Mouse (Mus musculus): ENCODE results near the gene Slc7a5.

Gene Slc7a5

DNA sequence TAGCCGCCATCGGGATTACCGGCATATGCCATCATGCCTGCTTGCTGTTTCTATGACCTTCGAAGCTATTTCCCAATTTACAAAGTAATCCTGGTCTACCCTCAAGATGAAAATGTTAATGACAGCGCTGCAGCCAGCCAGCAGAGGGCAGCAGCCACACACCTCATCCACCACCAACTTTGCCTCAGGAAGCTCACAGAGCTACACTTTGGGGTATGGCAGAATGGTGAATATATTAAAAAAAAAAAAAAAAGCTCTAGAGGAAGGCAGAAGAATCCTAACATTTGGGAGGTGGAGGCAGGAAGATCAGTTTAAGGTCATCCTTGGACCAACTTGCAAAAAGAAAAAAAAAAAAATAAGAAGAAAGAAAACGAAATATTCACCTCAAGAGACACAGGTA is 57.5 kb downstream of the Slc7a5 start:
- peak; percentile 67 for DNase-seq (ENCODE audit: low spot score)

GRCm38 (mm10) chr8:121849303-121849702 is 58.2 kb downstream of the Slc7a5 start:
- DNase-seq (ENCODE audit: low spot score): no peak

DNA sequence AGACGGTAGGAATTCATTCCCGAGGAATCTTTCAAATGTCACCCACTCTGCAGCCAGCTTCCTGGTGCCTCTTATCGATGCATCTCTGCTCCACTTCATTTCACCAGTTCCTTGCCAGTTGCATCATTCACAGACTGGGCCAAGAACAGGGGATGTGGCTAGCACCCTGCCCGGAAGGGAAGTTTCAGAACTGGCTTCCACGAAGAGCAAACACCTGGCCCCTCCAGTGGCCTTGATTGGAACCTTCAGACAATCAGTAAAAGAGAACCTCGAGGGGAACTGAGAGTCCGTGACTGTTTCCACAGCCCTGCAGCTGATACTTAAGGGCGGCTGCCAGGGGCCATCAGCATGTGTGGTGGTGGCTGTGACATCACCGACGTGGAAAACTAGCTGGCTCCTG is 59.0 kb downstream of the Slc7a5 start:
- no peak for DNase-seq (ENCODE audit: low spot score)

- DNase-seq (ENCODE audit: low spot score): no peak
Measured at GRCm38 (mm10) chr8:121847987-121848386, 59.5 kb downstream of the Slc7a5 start.

- peak; percentile 47 for DNase-seq (ENCODE audit: low spot score)
Measured at GRCm38 (mm10) chr8:121847261-121847822, 60.2 kb downstream of the Slc7a5 start.

GRCm38 (mm10) chr8:121846815-121847214 is 60.7 kb downstream of the Slc7a5 start:
- DNase-seq (ENCODE audit: low spot score): no peak

- no peak for DNase-seq (ENCODE audit: low spot score)
Measured at GRCm38 (mm10) chr8:121844765-121845164, 62.7 kb downstream of the Slc7a5 start.

DNA sequence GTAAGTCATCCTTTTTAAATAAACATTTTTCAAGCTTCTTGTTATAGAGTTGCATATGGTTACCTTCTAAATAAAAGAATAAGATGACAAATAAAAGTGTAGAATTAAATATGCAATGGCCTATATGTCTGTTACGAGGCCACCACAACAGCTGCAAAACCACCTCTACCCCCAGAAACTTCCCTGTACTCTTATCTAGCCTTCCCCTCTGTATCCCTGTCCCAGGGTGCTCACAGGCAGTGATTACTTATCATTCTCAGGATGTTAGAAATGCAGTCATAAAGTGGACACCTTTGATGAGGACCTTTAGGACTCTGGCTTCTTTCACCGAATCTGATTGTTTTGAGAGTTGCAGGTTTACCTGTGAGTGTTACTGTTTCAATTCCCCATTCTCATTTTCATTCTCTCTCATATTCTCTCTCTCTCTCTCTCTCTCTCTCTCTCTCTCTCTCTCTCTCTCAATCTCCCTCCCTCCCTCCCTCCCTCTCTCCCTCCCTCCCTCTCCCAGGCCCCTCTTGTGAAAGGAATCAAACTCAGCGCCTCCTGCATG is 64.2 kb downstream of the Slc7a5 start:
- no peak for DNase-seq (ENCODE audit: low spot score)

DNA sequence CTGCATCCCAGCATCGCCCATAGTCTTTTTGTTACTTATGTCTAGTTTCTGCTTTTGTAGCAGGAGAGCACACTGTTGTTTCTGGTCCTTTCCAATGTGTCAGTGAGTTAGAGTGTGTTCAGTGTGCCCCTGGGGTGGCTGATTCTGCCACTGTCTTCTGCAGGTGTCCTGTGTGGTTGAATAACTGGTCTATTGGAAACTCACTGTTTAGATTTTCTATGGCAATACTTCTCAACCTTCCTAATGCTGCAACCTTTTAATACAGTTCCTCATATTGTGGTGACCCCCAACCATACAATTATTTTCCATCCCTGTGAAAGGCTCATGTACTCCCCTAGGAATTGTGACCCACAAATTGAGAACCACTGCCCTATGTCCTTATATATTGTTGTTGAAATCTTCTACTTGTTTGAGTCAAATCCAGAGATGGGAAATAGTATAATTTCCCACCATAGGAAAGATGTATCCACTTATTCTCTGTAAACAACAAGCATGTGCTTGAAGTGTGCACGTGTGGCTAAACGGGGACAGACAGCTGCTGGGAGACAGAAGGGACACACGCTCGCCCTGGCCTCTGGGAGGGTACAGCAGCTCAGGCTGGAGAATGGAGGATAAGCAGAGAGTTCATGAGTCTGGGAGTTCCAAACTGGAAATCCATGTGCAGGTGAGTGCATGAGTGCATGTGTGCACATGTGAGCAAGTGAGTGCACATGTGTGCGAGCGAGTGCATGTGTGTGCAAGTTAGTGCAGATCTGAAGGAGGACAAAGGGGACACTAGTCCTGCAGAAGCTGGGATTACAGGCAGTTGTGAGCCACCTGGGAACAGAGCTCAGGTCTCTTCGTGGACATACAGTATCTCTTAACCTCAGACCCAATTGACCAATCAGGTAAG is 65.2 kb downstream of the Slc7a5 start:
- DNase-seq (ENCODE audit: low spot score): no peak

GRCm38 (mm10) chr8:121841242-121841641 is 66.3 kb downstream of the Slc7a5 start:
- DNase-seq (ENCODE audit: low spot score): no peak

GRCm38 (mm10) chr8:121832503-121832902 is 75.0 kb downstream of the Slc7a5 start:
- peak; percentile 72 for DNase-seq (ENCODE audit: low spot score)

DNA sequence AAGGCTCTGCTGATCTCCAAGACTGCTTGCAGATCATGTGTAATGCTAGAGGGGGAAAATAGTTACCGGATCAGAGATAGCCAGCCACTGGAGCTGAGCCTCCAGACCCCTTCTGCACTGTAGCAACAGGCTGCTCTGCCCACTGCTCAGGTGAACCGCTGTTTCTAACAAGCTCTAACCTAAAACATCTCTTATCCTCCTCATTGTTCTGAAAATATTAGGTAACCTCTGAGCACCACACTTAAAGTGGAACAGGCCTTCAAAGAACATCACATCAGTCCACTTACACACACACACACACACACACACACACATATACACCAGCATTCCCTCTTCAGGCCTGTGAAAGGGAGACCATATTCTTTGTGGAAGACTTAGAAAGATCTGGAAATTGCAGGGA is 75.4 kb downstream of the Slc7a5 start:
- no peak for DNase-seq (ENCODE audit: low spot score)
